Mouse (Mus musculus) fibroblast of lung, adult 2 months (primary cell): ENCODE measurements around the gene Adrm1.

Experiments
- DNase-seq: peaks from one replicate; pipeline ENCODE4 v3.0.0-alpha.2; 2011; ENCODE audit warnings: low read depth

Adrm1 gene

DNA sequence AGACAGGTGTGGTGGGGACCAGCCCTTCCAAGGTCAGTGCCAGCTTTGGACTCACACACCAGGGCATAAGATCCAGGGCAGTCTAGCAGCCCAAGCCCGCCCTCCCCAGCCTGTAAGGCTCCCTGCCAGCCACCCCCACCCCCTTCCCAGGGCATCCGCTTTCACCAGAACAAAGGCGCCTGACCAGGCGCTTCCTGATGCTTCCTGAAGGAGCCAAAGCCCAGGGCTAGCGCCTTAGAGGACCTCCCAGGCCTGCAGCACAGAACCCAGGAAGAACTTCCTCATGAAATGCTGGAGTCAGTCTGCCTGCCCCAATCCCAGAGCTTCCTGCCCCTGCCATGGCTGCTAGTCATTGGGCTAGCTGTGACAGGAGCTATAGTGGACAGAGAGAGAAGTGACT, 47.4 kb downstream of the Adrm1 start:
- no peak for DNase-seq

GRCm38 (mm10) chr2:180219145-180219943, 48.1 kb downstream of the Adrm1 start:
- no peak for DNase-seq

DNA sequence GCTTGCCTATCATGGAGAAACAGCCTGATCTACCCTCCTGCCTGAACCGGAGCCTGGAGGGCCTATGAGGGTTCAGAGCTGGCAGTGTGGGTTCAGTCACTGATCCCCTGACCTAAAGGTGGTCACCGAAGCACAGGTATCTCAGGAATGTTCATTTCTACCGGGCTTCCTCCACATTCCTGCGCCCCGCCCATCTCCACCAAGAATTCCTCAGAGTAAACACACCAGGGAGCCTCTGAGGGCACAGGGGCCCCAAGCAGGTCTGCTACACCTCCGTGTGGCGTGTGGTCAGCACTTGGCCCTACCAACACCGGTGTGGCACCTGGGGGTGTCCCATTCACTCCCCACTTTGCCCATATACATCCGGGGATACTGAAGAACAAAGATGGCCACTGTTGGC, 48.9 kb downstream of the Adrm1 start:
- DNase-seq, result no peak

GRCm38 (mm10) chr2:180221051-180221450, 49.8 kb downstream of the Adrm1 start:
- DNase-seq, result no peak

- DNase-seq, result no peak
Measured at GRCm38 (mm10) chr2:180222250-180222649, 51.0 kb downstream of the Adrm1 start.

- DNase-seq, result no peak
Measured at GRCm38 (mm10) chr2:180224647-180225043, 53.4 kb downstream of the Adrm1 start.

GRCm38 (mm10) chr2:180225044-180225761, 53.9 kb downstream of the Adrm1 start:
- DNase-seq, result no peak
